Mouse (Mus musculus): ENCODE results near the gene Dxo. TPM values are rescaled to one million over a fixed set of nuclear protein-coding genes. Genes with fewer than 3 reads are reported as not detected.

Dxo gene
- polyA plus RNA-seq, 1 experiment from 2014 or later: 39.9 TPM

- H3K4me1 ChIP-seq (replicated peaks): peaks cover 11% of the 10 kb centered on the region
- no peak overlapping the region for H3K4me3 ChIP-seq
- H3K36me3 ChIP-seq: no peaks in the 10 kb centered on the region
- 0 out of 2 replicates have a peak, but pooled peaks cover 8% of the 10 kb centered on the region for H3K27me3 ChIP-seq (replicated peaks)
- ATAC-seq (ENCODE audit: insufficient number of reproducible peaks, low FRiP score): no peak
- 84% methylated on average over 6 of the region's 6 CpGs for WGBS
- H3K9ac ChIP-seq: no peak overlapping the region
- H3K4me2 ChIP-seq: no peak overlapping the region
- H3K27ac ChIP-seq (ENCODE audit: poor library complexity, severe bottlenecking): no peak overlapping the region
- H3K9me3 ChIP-seq (replicated peaks): no peaks in the 10 kb centered on the region
These were observed 47.9 kb downstream of the Dxo start for GRCm38 (mm10) chr17:34884704-34885103.

- Histone ChIP-seq H3K4me2 (no peak overlapping the region), H3K9ac (no peak overlapping the region), H3K4me3 (no peak overlapping the region), H3K4me1 (replicated peaks) (peaks cover 11% of the 10 kb centered on the region), H3K36me3 (no peaks in the 10 kb centered on the region), H3K27me3 (replicated peaks) (0 out of 2 replicates have a peak, but pooled peaks cover 8% of the 10 kb centered on the region), H3K27ac (ENCODE audit: poor library complexity, severe bottlenecking) (no peak overlapping the region), H3K9me3 (replicated peaks) (no peaks in the 10 kb centered on the region)
- no peak for ATAC-seq (ENCODE audit: insufficient number of reproducible peaks, low FRiP score)
- 66% methylated on average over 3 of the region's 3 CpGs for WGBS
These were observed 48.8 kb downstream of the Dxo start for GRCm38 (mm10) chr17:34885615-34886014.

- Histone ChIP-seq H3K36me3 (no peaks in the 10 kb centered on the region), H3K4me2 (no peak overlapping the region), H3K9me3 (replicated peaks) (no peaks in the 10 kb centered on the region), H3K27me3 (replicated peaks) (0 out of 2 replicates have a peak, but pooled peaks cover 4% of the 10 kb centered on the region), H3K4me1 (replicated peaks) (peaks cover 5% of the 10 kb centered on the region), H3K4me3 (no peak overlapping the region), H3K27ac (ENCODE audit: poor library complexity, severe bottlenecking) (no peak overlapping the region), H3K9ac (no peak overlapping the region)
- WGBS: 79% methylated on average over 5 of the region's 5 CpGs
- ATAC-seq (ENCODE audit: insufficient number of reproducible peaks, low FRiP score): no peak
These were observed 51.1 kb downstream of the Dxo start for GRCm38 (mm10) chr17:34887942-34888341.

Small RNA genes within 50 kb of the gene (microRNA-seq; reads per million reads assigned to microRNA genes)
- gene Mir6970 (0.94 reads per million), gene Mir6971 (0.94 reads per million), gene Mir6972 (not detected)

Other genes starting within 250 kb of the Dxo start
- 4.4 and 4.6 TPM in 2 replicates for gene Gpsm3, start 247.2 kb upstream of the Dxo start, polyA plus RNA-seq (2016; fragmentation: Nextera tagmentation; extraction: Ambion mirVana)
- 13.0 and 13.2 TPM in 2 replicates for gene Pbx2, start 245.8 kb upstream of the Dxo start, polyA plus RNA-seq (2016; fragmentation: Nextera tagmentation; extraction: Ambion mirVana)
- 3.8 TPM in 2 replicates for gene Ager, start 239.2 kb upstream of the Dxo start, polyA plus RNA-seq (2016; fragmentation: Nextera tagmentation; extraction: Ambion mirVana)
- 123 and 126 TPM in 2 replicates for gene Rnf5, start 233.3 kb upstream of the Dxo start, polyA plus RNA-seq (2016; fragmentation: Nextera tagmentation; extraction: Ambion mirVana)
- gene Agpat1, start 232.8 kb upstream of the Dxo start, polyA plus RNA-seq (2016; fragmentation: Nextera tagmentation; extraction: Ambion mirVana): 52.5 and 52.8 TPM in 2 replicates
- 0.30 and 0.57 TPM in 2 replicates for gene Egfl8, start 221.0 kb upstream of the Dxo start, polyA plus RNA-seq (2016; fragmentation: Nextera tagmentation; extraction: Ambion mirVana)
- 28.9 TPM in 2 replicates for gene Ppt2, start 208.5 kb upstream of the Dxo start, polyA plus RNA-seq (2016; fragmentation: Nextera tagmentation; extraction: Ambion mirVana)
- gene Prrt1, start 207.5 kb upstream of the Dxo start, polyA plus RNA-seq (2016; fragmentation: Nextera tagmentation; extraction: Ambion mirVana): 0.17 TPM in 1 of 2 replicates, not detected in the other
- 10.2 and 11.1 TPM in 2 replicates for gene Fkbpl, start 192.3 kb upstream of the Dxo start, polyA plus RNA-seq (2016; fragmentation: Nextera tagmentation; extraction: Ambion mirVana)
- 63.2 and 67.0 TPM in 2 replicates for gene Atf6b, start 189.9 kb upstream of the Dxo start, polyA plus RNA-seq (2016; fragmentation: Nextera tagmentation; extraction: Ambion mirVana)
- gene Tnxb, start 166.5 kb upstream of the Dxo start, polyA plus RNA-seq (2016; fragmentation: Nextera tagmentation; extraction: Ambion mirVana): 0.77 and 0.98 TPM in 2 replicates
- gene C4b, start 93.1 kb upstream of the Dxo start, polyA plus RNA-seq (2016; fragmentation: Nextera tagmentation; extraction: Ambion mirVana): 0.15 TPM in 1 of 2 replicates, not detected in the other
- 0.15 TPM in 1 of 2 replicates, not detected in the other for gene Cyp21a1, start 32.5 kb upstream of the Dxo start, polyA plus RNA-seq (2016; fragmentation: Nextera tagmentation; extraction: Ambion mirVana)
- gene Stk19, start 74 bp upstream of the Dxo start, polyA plus RNA-seq (2016; fragmentation: Nextera tagmentation; extraction: Ambion mirVana): 18.2 and 19.6 TPM in 2 replicates
- gene Skiv2l, start 13.2 kb downstream of the Dxo start, polyA plus RNA-seq (2016; fragmentation: Nextera tagmentation; extraction: Ambion mirVana): 35.3 and 39.5 TPM in 2 replicates
- gene Nelfe, start 13.4 kb downstream of the Dxo start, polyA plus RNA-seq (2016; fragmentation: Nextera tagmentation; extraction: Ambion mirVana): 73.7 and 81.3 TPM in 2 replicates
- gene Cfb, start 25.5 kb downstream of the Dxo start, polyA plus RNA-seq (2016; fragmentation: Nextera tagmentation; extraction: Ambion mirVana): 1.1 and 2.2 TPM in 2 replicates
- 2.6 and 2.8 TPM in 2 replicates for gene Zbtb12, start 42.5 kb downstream of the Dxo start, polyA plus RNA-seq (2016; fragmentation: Nextera tagmentation; extraction: Ambion mirVana)
- gene Gm20547, start 45.0 kb downstream of the Dxo start, polyA plus RNA-seq (2016; fragmentation: Nextera tagmentation; extraction: Ambion mirVana): not detected in 2 replicates
- 0.24 and 0.35 TPM in 2 replicates for gene C2, start 61.2 kb downstream of the Dxo start, polyA plus RNA-seq (2016; fragmentation: Nextera tagmentation; extraction: Ambion mirVana)
- 49.1 and 51.6 TPM in 2 replicates for gene Ehmt2, start 61.5 kb downstream of the Dxo start, polyA plus RNA-seq (2016; fragmentation: Nextera tagmentation; extraction: Ambion mirVana)
- gene Slc44a4, start 77.4 kb downstream of the Dxo start, polyA plus RNA-seq (2016; fragmentation: Nextera tagmentation; extraction: Ambion mirVana): 0.08 TPM in 1 of 2 replicates, not detected in the other
- 20.8 and 21.5 TPM in 2 replicates for gene Neu1, start 94.2 kb downstream of the Dxo start, polyA plus RNA-seq (2016; fragmentation: Nextera tagmentation; extraction: Ambion mirVana)
- 0.12 and 0.13 TPM in 2 replicates for gene Hspa1b, start 122.2 kb downstream of the Dxo start, polyA plus RNA-seq (2016; fragmentation: Nextera tagmentation; extraction: Ambion mirVana)
- gene Gm20481, start 132.9 kb downstream of the Dxo start, polyA plus RNA-seq (2016; fragmentation: Nextera tagmentation; extraction: Ambion mirVana): not detected in 2 replicates
- gene Hspa1a, start 135.1 kb downstream of the Dxo start, polyA plus RNA-seq (2016; fragmentation: Nextera tagmentation; extraction: Ambion mirVana): 6.2 and 6.4 TPM in 2 replicates
- 2.9 and 3.1 TPM in 2 replicates for gene Hspa1l, start 135.7 kb downstream of the Dxo start, polyA plus RNA-seq (2016; fragmentation: Nextera tagmentation; extraction: Ambion mirVana)
- 143 and 145 TPM in 2 replicates for gene Lsm2, start 144.8 kb downstream of the Dxo start, polyA plus RNA-seq (2016; fragmentation: Nextera tagmentation; extraction: Ambion mirVana)
- gene Vars, start 164.0 kb downstream of the Dxo start, polyA plus RNA-seq (2016; fragmentation: Nextera tagmentation; extraction: Ambion mirVana): 82.6 TPM in 2 replicates
- 0.32 and 0.37 TPM in 2 replicates for gene Vwa7, start 179.6 kb downstream of the Dxo start, polyA plus RNA-seq (2016; fragmentation: Nextera tagmentation; extraction: Ambion mirVana)
- 2.4 and 2.6 TPM in 2 replicates for gene Sapcd1, start 191.0 kb downstream of the Dxo start, polyA plus RNA-seq (2016; fragmentation: Nextera tagmentation; extraction: Ambion mirVana)
- gene Msh5, start 209.7 kb downstream of the Dxo start, polyA plus RNA-seq (2016; fragmentation: Nextera tagmentation; extraction: Ambion mirVana): 3.5 and 4.9 TPM in 2 replicates
- gene Clic1, start 212.9 kb downstream of the Dxo start, polyA plus RNA-seq (2016; fragmentation: Nextera tagmentation; extraction: Ambion mirVana): 349 and 354 TPM in 2 replicates
- 192 and 205 TPM in 2 replicates for gene Ddah2, start 222.0 kb downstream of the Dxo start, polyA plus RNA-seq (2016; fragmentation: Nextera tagmentation; extraction: Ambion mirVana)
- 0.27 TPM in 1 of 2 replicates, not detected in the other for gene Ly6g6c, start 228.4 kb downstream of the Dxo start, polyA plus RNA-seq (2016; fragmentation: Nextera tagmentation; extraction: Ambion mirVana)
- gene Mpig6b, start 229.2 kb downstream of the Dxo start, polyA plus RNA-seq (2016; fragmentation: Nextera tagmentation; extraction: Ambion mirVana): 1.2 and 2.0 TPM in 2 replicates
- 0.24 and 0.40 TPM in 2 replicates for gene Ly6g6e, start 239.9 kb downstream of the Dxo start, polyA plus RNA-seq (2016; fragmentation: Nextera tagmentation; extraction: Ambion mirVana)
- 1.8 and 2.2 TPM in 2 replicates for gene Ly6g6d, start 241.0 kb downstream of the Dxo start, polyA plus RNA-seq (2016; fragmentation: Nextera tagmentation; extraction: Ambion mirVana)
- 1.1 and 1.5 TPM in 2 replicates for gene Ly6g6f, start 248.6 kb downstream of the Dxo start, polyA plus RNA-seq (2016; fragmentation: Nextera tagmentation; extraction: Ambion mirVana)